Mouse (Mus musculus): ENCODE results near the gene C1qtnf5. TPM values are rescaled to one million over a fixed set of nuclear protein-coding genes. Genes with fewer than 3 reads are reported as not detected.
A peak's percentile ranks its signal among the peaks of the same experiment; 100 is the strongest.

The C1qtnf5 gene
- polyA plus RNA-seq (2014; fragmentation: Nextera tagmentation; extraction: Ambion mirVana): 0.40 and 0.45 TPM in 2 replicates

DNA sequence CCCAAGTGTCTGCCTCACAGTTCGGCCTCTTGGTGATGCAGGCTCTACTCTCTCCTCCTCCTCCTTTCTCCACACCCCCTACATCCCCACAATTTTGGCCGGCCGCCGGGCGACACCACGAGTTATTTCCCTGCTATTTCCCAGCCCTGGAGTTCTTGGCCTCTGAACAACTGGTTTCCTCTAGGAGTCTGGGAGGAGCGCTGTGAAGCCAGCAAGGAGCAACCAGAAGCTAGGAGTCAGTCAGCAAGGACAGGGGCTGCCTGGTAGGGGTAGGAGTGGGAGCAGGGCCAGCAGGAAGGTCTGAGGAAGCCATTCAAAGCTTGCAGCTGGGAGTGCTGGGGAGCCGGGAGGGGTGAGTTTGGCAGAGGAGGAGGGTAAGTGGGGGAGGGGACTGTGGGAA lies at the start of gene C1qtnf5:
C1qtnf5 (plus strand) TSS at position 136 of the 400 bp plus-strand sequence.
- Histone ChIP-seq H3K36me3 (ENCODE audit: control insufficient read depth, insufficient read depth, low read length) (peaks cover 10% of the 10 kb centered on the region; the same call in 1 of the 2 replicates), H3K4me2 (ENCODE audit: low read depth, severe bottlenecking) (peak within 1 kb of the TSS; percentile 18), H3K9me3 (ENCODE audit: control insufficient read depth, low read length) (no peaks in the 10 kb centered on the region), H3K4me3 (ENCODE audit: low read depth, low read length) (no peak within 1 kb of the TSS), H3K4me1 (ENCODE audit: control insufficient read depth, insufficient read depth, low read length) (peaks cover 33% of the 10 kb centered on the region), H3K27ac (replicated peaks; ENCODE audit: low read depth, low read length) (no peak within 1 kb of the TSS), H3K27me3 (ENCODE audit: control insufficient read depth, insufficient read depth, low read length) (no peaks in the 10 kb centered on the region), H3K9ac (ENCODE audit: low read length) (no peak within 1 kb of the TSS)
- no peak for DNase-seq (ENCODE audit: low spot score)
- WGBS: 32% methylated on average over 8 of the region's 8 CpGs
- no peak for ATAC-seq (ENCODE audit: insufficient number of reproducible peaks, low FRiP score, low TSS enrichment, low read depth)

DNA sequence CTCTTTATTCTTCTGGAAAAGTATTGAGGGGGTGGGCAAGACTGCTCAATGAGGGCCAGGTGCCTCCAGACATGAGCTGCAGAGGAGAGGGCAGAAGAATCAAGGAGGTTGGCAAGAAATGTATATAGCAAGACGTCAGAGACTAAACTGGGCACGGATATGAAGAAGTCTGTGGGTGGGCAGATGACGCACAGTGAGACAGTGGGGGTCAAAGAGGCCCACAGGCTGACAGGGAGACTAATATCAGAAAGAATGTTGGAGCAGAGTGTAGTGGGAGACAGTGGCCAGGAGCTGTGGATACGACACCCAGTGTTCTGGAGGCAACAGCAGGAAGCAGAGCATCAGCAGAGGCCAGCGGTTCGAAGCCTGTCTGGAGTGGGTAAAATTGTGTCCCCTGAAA lies 48.4 kb upstream of the C1qtnf5 start:
- Histone ChIP-seq H3K9me3 (ENCODE audit: control insufficient read depth, low read length) (no peaks in the 10 kb centered on the region), H3K27ac (replicated peaks; ENCODE audit: low read depth, low read length) (no peak overlapping the region), H3K4me2 (ENCODE audit: low read depth, severe bottlenecking) (no peak overlapping the region), H3K27me3 (ENCODE audit: control insufficient read depth, insufficient read depth, low read length) (no peaks in the 10 kb centered on the region), H3K4me1 (ENCODE audit: control insufficient read depth, insufficient read depth, low read length) (no peaks in the 10 kb centered on the region), H3K4me3 (ENCODE audit: low read depth, low read length) (no peak overlapping the region), H3K9ac (ENCODE audit: low read length) (no peak overlapping the region), H3K36me3 (ENCODE audit: control insufficient read depth, insufficient read depth, low read length) (no peaks in the 10 kb centered on the region)
- 84% methylated on average over 6 of the region's 6 CpGs for WGBS
- ATAC-seq (ENCODE audit: insufficient number of reproducible peaks, low FRiP score, low TSS enrichment, low read depth) (no peak), DNase-seq (ENCODE audit: low spot score) (no peak)

DNA sequence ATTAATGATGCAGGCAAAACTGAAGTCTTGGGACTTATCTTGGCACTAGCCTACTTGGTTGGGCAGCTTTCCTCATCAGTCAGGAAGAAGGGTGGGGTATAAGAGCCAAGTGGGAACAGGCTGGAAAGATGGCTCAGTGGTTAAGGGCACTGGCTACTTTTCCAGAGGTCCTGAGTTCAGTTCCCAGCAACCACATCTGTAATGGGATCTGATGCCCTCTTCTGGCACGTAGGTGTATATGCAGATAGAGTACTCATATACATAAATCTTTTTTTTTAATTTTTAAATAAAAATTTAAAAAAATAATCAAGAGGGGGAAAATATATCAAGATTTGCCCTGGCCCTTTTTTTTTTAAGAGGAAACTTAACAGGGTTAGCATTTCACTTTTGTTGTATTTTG lies 41.9 kb upstream of the C1qtnf5 start:
- Histone ChIP-seq H3K4me2 (ENCODE audit: low read depth, severe bottlenecking) (no peak overlapping the region), H3K9me3 (ENCODE audit: control insufficient read depth, low read length) (no peaks in the 10 kb centered on the region), H3K27me3 (ENCODE audit: control insufficient read depth, insufficient read depth, low read length) (no peaks in the 10 kb centered on the region), H3K4me3 (ENCODE audit: low read depth, low read length) (no peak overlapping the region), H3K36me3 (ENCODE audit: control insufficient read depth, insufficient read depth, low read length) (no peaks in the 10 kb centered on the region), H3K9ac (ENCODE audit: low read length) (no peak overlapping the region), H3K4me1 (ENCODE audit: control insufficient read depth, insufficient read depth, low read length) (no peaks in the 10 kb centered on the region), H3K27ac (replicated peaks; ENCODE audit: low read depth, low read length) (no peak overlapping the region)
- WGBS: 42% methylated on average over 1 of the region's 1 CpGs
- ATAC-seq (ENCODE audit: insufficient number of reproducible peaks, low FRiP score, low TSS enrichment, low read depth) (no peak), DNase-seq (ENCODE audit: low spot score) (no peak)

DNA sequence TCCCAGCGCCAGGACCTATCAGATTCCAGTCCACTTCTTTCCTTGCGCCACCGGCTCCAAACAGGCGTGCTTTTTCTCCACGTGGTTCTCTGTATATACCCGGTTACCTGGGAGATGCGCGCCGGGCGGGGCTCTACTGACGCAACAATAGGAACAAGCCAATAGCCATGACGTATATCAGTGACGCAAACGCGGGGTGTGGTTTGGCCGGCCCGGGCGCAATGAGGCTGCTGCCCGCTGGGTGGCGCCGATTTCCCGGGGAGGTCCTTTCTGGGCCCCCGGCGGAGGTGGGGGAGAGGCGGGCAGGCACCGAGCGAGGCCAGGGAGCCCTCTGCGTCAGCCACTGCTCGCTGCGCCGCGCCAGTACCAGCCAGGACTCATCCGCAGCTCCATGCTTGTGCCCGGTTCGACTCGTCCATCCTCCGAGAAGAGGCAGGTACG lies 40.2 kb upstream of the C1qtnf5 start, which contains the start of gene Usp2:
Usp2 (plus strand) TSS at position 237 of the 441 bp plus-strand sequence.
- under 1% methylated on average over 38 of the region's 38 CpGs for WGBS
- H3K4me1 ChIP-seq (ENCODE audit: control insufficient read depth, insufficient read depth, low read length): peaks cover 12% of the 10 kb centered on the region
- H3K27ac ChIP-seq (replicated peaks; ENCODE audit: low read depth, low read length): no peak within 1 kb of the TSS
- H3K9ac ChIP-seq (ENCODE audit: low read length): no peak within 1 kb of the TSS
- peak within 1 kb of the TSS; percentile 67 for H3K4me2 ChIP-seq (ENCODE audit: low read depth, severe bottlenecking)
- ATAC-seq (ENCODE audit: insufficient number of reproducible peaks, low FRiP score, low TSS enrichment, low read depth) (peak; percentile 93), DNase-seq (ENCODE audit: low spot score) (peak; percentile 100)
- H3K36me3 ChIP-seq (ENCODE audit: control insufficient read depth, insufficient read depth, low read length): no peaks in the 10 kb centered on the region
- no peaks in the 10 kb centered on the region for H3K27me3 ChIP-seq (ENCODE audit: control insufficient read depth, insufficient read depth, low read length)
- peak within 1 kb of the TSS; percentile 29 for H3K4me3 ChIP-seq (ENCODE audit: low read depth, low read length)
- no peaks in the 10 kb centered on the region for H3K9me3 ChIP-seq (ENCODE audit: control insufficient read depth, low read length)

DNA sequence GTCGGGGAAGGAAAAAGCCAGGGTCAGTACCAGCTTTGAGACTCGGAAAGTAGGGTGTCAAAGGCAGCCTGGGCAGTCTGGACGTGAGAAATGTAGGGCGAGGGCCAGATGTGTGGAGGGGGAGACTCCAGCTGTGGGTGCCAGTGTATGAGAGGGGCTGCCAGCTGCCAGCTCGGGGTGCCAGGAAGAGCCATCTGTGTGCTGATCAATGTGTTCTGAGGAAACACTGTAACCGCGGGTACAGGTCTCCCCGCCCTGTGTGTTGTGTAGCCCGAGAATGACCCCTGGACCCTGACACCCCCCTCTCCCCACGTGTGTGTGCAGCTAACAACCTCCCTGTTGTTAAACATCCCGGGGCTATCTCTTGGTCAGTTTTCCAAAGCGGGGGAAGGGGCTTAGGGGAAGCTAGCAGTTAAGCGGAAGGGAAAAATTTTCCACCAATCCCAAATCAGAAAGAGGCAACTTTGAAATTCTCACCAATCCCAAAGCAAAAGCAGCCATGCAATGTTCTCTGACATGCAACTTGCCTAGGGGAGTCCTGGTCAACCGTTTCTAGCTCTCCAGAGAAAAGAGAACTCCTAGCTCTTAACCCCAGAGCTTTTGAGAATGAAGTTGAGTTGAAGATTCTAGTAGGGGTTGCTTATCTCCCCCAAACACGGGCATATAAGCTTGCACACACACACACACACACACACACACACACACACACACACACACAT lies 39.6 kb upstream of the C1qtnf5 start:
- H3K27me3 ChIP-seq (ENCODE audit: control insufficient read depth, insufficient read depth, low read length): no peaks in the 10 kb centered on the region
- DNase-seq (ENCODE audit: low spot score) (no peak), ATAC-seq (ENCODE audit: insufficient number of reproducible peaks, low FRiP score, low TSS enrichment, low read depth) (peak; percentile 55)
- H3K4me1 ChIP-seq (ENCODE audit: control insufficient read depth, insufficient read depth, low read length): peaks cover 15% of the 10 kb centered on the region
- 6% methylated on average over 15 of the region's 15 CpGs for WGBS
- H3K4me3 ChIP-seq (ENCODE audit: low read depth, low read length): peak overlapping the region; percentile 29
- H3K36me3 ChIP-seq (ENCODE audit: control insufficient read depth, insufficient read depth, low read length): no peaks in the 10 kb centered on the region
- peak overlapping the region; percentile 67 for H3K4me2 ChIP-seq (ENCODE audit: low read depth, severe bottlenecking)
- H3K9me3 ChIP-seq (ENCODE audit: control insufficient read depth, low read length): no peaks in the 10 kb centered on the region
- no peak overlapping the region for H3K9ac ChIP-seq (ENCODE audit: low read length)
- H3K27ac ChIP-seq (replicated peaks; ENCODE audit: low read depth, low read length): no peak overlapping the region

DNA sequence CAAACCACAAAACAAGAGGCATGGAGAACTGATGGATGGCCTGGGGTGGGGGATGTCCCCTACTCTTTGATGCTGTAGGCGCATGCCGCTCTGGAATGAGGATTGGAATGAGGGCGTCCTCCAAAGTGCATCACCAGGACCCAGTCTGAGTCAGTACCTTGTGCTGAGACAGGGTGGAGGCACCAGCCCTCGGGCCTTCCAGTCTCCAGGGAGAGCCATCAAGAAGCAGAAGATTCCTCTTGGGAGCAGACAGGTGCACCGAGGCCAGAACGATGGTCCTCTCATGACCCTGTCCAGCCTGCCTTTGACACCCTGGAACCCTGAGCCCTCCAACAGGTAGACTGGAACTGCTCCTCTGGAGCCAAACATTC lies 39.1 kb upstream of the C1qtnf5 start:
- Histone ChIP-seq H3K9ac (ENCODE audit: low read length) (no peak overlapping the region), H3K27ac (replicated peaks; ENCODE audit: low read depth, low read length) (no peak overlapping the region), H3K4me1 (ENCODE audit: control insufficient read depth, insufficient read depth, low read length) (peaks cover 16% of the 10 kb centered on the region), H3K4me2 (ENCODE audit: low read depth, severe bottlenecking) (no peak overlapping the region), H3K27me3 (ENCODE audit: control insufficient read depth, insufficient read depth, low read length) (no peaks in the 10 kb centered on the region), H3K9me3 (ENCODE audit: control insufficient read depth, low read length) (no peaks in the 10 kb centered on the region), H3K36me3 (ENCODE audit: control insufficient read depth, insufficient read depth, low read length) (no peaks in the 10 kb centered on the region), H3K4me3 (ENCODE audit: low read depth, low read length) (no peak overlapping the region)
- WGBS: 68% methylated on average over 6 of the region's 6 CpGs
- no peak for DNase-seq (ENCODE audit: low spot score)
- ATAC-seq (ENCODE audit: insufficient number of reproducible peaks, low FRiP score, low TSS enrichment, low read depth): no peak

DNA sequence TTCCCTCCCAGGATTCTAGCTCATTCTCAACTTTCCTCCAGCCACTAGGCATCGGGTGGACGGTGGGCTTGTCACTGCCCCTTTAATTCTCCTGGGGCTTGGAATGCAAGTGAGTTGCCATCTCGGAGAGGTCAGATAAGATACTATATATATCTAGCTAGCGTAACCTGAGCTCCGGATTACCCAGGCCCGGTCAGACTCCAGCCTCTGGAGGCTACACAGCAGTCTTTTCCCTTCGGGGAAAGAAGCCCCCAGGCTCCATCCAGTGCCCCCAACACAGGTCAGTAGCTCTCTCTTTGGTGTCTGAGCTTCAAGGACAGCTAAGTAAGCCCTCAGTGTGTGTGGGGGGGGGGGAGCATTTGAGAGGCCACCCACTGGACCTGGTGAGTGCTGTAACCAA lies 37.8 kb upstream of the C1qtnf5 start:
- Histone ChIP-seq H3K9ac (ENCODE audit: low read length) (no peak overlapping the region), H3K27me3 (ENCODE audit: control insufficient read depth, insufficient read depth, low read length) (no peaks in the 10 kb centered on the region), H3K36me3 (ENCODE audit: control insufficient read depth, insufficient read depth, low read length) (no peaks in the 10 kb centered on the region), H3K9me3 (ENCODE audit: control insufficient read depth, low read length) (no peaks in the 10 kb centered on the region), H3K4me1 (ENCODE audit: control insufficient read depth, insufficient read depth, low read length) (peaks cover 17% of the 10 kb centered on the region), H3K4me3 (ENCODE audit: low read depth, low read length) (no peak overlapping the region), H3K4me2 (ENCODE audit: low read depth, severe bottlenecking) (no peak overlapping the region), H3K27ac (replicated peaks; ENCODE audit: low read depth, low read length) (no peak overlapping the region)
- ATAC-seq (ENCODE audit: insufficient number of reproducible peaks, low FRiP score, low TSS enrichment, low read depth) (no peak), DNase-seq (ENCODE audit: low spot score) (no peak)
- WGBS: 10% methylated on average over 7 of the region's 7 CpGs

DNA sequence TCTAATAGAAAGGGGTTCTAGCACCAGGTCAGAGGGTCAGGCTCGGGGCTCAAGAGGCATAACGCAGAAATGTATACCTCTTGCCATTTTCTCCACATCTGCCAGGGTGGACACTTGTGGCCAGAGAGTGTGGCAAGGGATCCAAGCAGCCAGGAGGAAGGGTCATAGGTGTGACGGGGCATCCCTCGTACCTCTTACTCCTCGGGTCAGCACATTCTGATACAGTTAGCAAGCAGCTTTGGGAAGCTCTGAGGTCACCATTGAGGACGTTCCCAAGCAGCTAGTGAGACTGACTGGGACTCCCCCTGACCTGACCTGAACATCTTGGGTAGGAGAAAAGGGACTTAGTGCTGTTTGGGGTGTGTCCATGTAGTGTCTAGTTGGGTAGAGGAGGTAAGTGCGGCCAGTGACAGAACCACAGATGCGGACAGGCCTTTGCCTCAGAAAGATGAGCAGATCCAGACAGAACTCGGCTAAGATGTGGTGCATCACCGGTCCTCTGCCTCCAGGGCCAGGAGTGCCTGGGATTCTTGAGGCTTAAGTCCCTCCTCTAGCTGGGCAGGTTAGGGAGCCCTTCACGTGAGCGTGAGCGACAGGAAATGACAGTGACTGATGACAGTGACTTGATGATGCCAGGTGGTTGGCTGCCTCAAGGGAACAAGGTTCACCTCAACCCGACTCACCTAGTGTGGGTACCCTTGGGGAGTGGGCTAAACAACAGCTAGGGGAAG lies 36.8 kb upstream of the C1qtnf5 start:
- Histone ChIP-seq H3K27ac (replicated peaks; ENCODE audit: low read depth, low read length) (no peak overlapping the region), H3K4me2 (ENCODE audit: low read depth, severe bottlenecking) (no peak overlapping the region), H3K4me3 (ENCODE audit: low read depth, low read length) (no peak overlapping the region), H3K4me1 (ENCODE audit: control insufficient read depth, insufficient read depth, low read length) (peaks cover 17% of the 10 kb centered on the region), H3K27me3 (ENCODE audit: control insufficient read depth, insufficient read depth, low read length) (no peaks in the 10 kb centered on the region), H3K36me3 (ENCODE audit: control insufficient read depth, insufficient read depth, low read length) (no peaks in the 10 kb centered on the region), H3K9me3 (ENCODE audit: control insufficient read depth, low read length) (no peaks in the 10 kb centered on the region), H3K9ac (ENCODE audit: low read length) (no peak overlapping the region)
- DNase-seq (ENCODE audit: low spot score) (no peak), ATAC-seq (ENCODE audit: insufficient number of reproducible peaks, low FRiP score, low TSS enrichment, low read depth) (no peak)
- 62% methylated on average over 14 of the region's 14 CpGs for WGBS
